8 mouse cellular contexts compared by ENCODE assay signal in the genomic region with DNA sequence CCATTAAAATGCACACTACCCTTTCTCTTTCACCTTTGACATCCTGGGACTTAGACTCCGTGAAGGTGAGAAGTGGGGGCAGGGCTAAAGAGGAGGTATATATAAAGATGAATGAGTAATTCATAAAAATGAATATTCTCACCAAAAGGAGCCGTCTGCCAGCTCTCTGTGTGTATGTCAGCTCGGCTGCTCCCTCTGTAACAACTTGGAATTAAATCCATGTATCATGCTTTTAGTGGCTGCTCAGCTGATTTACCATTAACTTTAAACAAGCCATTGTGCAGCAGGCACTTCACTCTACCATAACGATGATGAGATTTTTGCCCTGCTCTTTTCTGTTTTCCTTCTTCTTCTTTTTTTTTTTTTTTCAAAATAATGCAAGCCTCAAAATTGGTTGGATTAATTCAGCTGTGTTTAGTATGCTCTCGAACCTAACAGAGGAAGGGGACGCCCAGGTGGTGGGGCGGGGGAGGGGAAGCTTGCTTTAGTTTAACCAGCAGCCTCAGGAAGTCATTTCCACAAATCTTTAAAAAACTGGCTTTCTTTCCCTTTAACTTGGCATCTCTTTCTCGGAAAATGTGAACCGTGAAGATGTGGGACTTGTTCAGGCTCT.
DNase-seq lines count a peak whose midpoint lies in the region; ATAC-seq and TF ChIP-seq lines count a peak whose summit lies in the region.

No protein-coding gene starts in this region.

- H3K4me2 ChIP-seq in embryonic facial prominence, embryonic 13.5 days: peak overlapping the region; percentile 64
- peak overlapping the region; percentile 54 for H3K4me2 ChIP-seq in hindbrain, postnatal 0 days (ENCODE audit: low read depth, low read length)
- H3K4me2 ChIP-seq in neural tube, embryonic 12.5 days (replicated peaks): peak overlapping the region; percentile 53

- no peak overlapping the region for H3K9ac ChIP-seq in embryonic facial prominence, embryonic 13.5 days
- peak overlapping the region; percentile 19; the same call in 1 of the 2 replicates for H3K9ac ChIP-seq in hindbrain, postnatal 0 days (replicated peaks; ENCODE audit: low read length)
- H3K9ac ChIP-seq in neural tube, embryonic 12.5 days: no peak overlapping the region

- no peaks in the 10 kb centered on the region for H3K36me3 ChIP-seq in embryonic facial prominence, embryonic 13.5 days
- H3K36me3 ChIP-seq in hindbrain, postnatal 0 days (ENCODE audit: insufficient read depth, low read length): no peaks in the 10 kb centered on the region
- H3K36me3 ChIP-seq in neural tube, embryonic 12.5 days: no peaks in the 10 kb centered on the region

- no peak for TF ChIP-seq CTCF in hindbrain, postnatal 0 days (IDR thresholded peaks at IDR 0.05; ENCODE audit: low read depth)

- DNase-seq in kidney, postnatal 4 days: peak; percentile 32 to 41
- DNase-seq in kidney, postnatal 25 days: no peak
- DNase-seq in hindbrain, postnatal 0 days (ENCODE audit: low spot score): peak; percentile 46
- no peak for DNase-seq in gastrocnemius, postnatal 25 days
- no peak for DNase-seq in left cerebral cortex, postnatal 36 days (ENCODE audit: low spot score in 2 of 2)

- H3K4me3 ChIP-seq in embryonic facial prominence, embryonic 13.5 days: peak overlapping the region; percentile 36
- H3K4me3 ChIP-seq in hindbrain, postnatal 0 days (ENCODE audit: low read length): peak overlapping the region; percentile 20
- peak overlapping the region; percentile 19; the same call in 1 of the 2 replicates for H3K4me3 ChIP-seq in neural tube, embryonic 12.5 days

- intact Hi-C loops in left cerebral cortex, postnatal 36 days (cut with DNase I): no loop called here

- H3K27me3 ChIP-seq in embryonic facial prominence, embryonic 13.5 days: peaks cover 24% of the 10 kb centered on the region
- H3K27me3 ChIP-seq in hindbrain, postnatal 0 days (ENCODE audit: insufficient read depth, low read length): no peaks in the 10 kb centered on the region
- H3K27me3 ChIP-seq in neural tube, embryonic 12.5 days (replicated peaks): no peaks in the 10 kb centered on the region

- H3K27ac ChIP-seq in embryonic facial prominence, embryonic 13.5 days: no peak overlapping the region
- peak overlapping the region; percentile 75 for H3K27ac ChIP-seq in hindbrain, postnatal 0 days
- H3K27ac ChIP-seq in neural tube, embryonic 12.5 days: 0 out of 2 replicates have a peak overlapping the region, but pooled peaks have one; percentile 20

- peaks cover 27% of the 10 kb centered on the region for H3K4me1 ChIP-seq in embryonic facial prominence, embryonic 13.5 days
- H3K4me1 ChIP-seq in hindbrain, postnatal 0 days (ENCODE audit: insufficient read depth, low read length): peaks cover 19% of the 10 kb centered on the region
- H3K4me1 ChIP-seq in neural tube, embryonic 12.5 days: peaks cover 14% of the 10 kb centered on the region

- no peak for ATAC-seq in embryonic facial prominence, embryonic 13.5 days (ENCODE audit: insufficient number of reproducible peaks, insufficient read depth, low FRiP score, low TSS enrichment, low read depth)
- peak; percentile 36; the same call in 1 of the 2 replicates for ATAC-seq in hindbrain, postnatal 0 days
- peak; percentile 38; the same call in 1 of the 2 replicates for ATAC-seq in neural tube, embryonic 12.5 days (ENCODE audit: low FRiP score, low read depth)
- no peak for ATAC-seq in megakaryocyte progenitor cell, adult 5-6 weeks (replicated peaks; ENCODE audit: poor library complexity)

- H3K9me3 ChIP-seq in embryonic facial prominence, embryonic 13.5 days: no peaks in the 10 kb centered on the region
- no peaks in the 10 kb centered on the region for H3K9me3 ChIP-seq in hindbrain, postnatal 0 days (ENCODE audit: low read length)
- H3K9me3 ChIP-seq in neural tube, embryonic 12.5 days: no peaks in the 10 kb centered on the region

- 11% methylated on average over 9 of the region's 9 CpGs for WGBS in embryonic facial prominence, embryonic 13.5 days
- WGBS in hindbrain, postnatal 0 days: 8% methylated on average over 9 of the region's 9 CpGs
- WGBS in neural tube, embryonic 12.5 days: 8% methylated on average over 9 of the region's 9 CpGs

Comparison
In these comparisons a context has a peak if more than half of its experiments do, and no peak if none do; other contexts are left out.
1. DNase-seq: peak in kidney, postnatal 4 days (2 of 2) and hindbrain, postnatal 0 days (single experiment); none in kidney, postnatal 25 days (0 of 2), gastrocnemius, postnatal 25 days (single experiment) and left cerebral cortex, postnatal 36 days (0 of 2).
2. ATAC-seq: peak in hindbrain, postnatal 0 days (single experiment) and neural tube, embryonic 12.5 days (single experiment); none in embryonic facial prominence, embryonic 13.5 days (single experiment) and megakaryocyte progenitor cell, adult 5-6 weeks (single experiment).
3. Peak in every context shown above with its lines, with median percentiles within 50 percentile points of each other: H3K4me2 ChIP-seq and H3K4me3 ChIP-seq.